Mouse (Mus musculus): ENCODE data around the gene Lhb. TPM values are rescaled to one million over a fixed set of nuclear protein-coding genes. Genes with fewer than 3 reads are reported as not detected.
"Not testable (repeated sequence)": the region's sequence is repeated elsewhere in the genome, so short reads cannot be mapped to it uniquely, and the experiment has no call there.

Lhb gene
- polyA plus RNA-seq, 1 experiment = 0.80 TPM

DNA sequence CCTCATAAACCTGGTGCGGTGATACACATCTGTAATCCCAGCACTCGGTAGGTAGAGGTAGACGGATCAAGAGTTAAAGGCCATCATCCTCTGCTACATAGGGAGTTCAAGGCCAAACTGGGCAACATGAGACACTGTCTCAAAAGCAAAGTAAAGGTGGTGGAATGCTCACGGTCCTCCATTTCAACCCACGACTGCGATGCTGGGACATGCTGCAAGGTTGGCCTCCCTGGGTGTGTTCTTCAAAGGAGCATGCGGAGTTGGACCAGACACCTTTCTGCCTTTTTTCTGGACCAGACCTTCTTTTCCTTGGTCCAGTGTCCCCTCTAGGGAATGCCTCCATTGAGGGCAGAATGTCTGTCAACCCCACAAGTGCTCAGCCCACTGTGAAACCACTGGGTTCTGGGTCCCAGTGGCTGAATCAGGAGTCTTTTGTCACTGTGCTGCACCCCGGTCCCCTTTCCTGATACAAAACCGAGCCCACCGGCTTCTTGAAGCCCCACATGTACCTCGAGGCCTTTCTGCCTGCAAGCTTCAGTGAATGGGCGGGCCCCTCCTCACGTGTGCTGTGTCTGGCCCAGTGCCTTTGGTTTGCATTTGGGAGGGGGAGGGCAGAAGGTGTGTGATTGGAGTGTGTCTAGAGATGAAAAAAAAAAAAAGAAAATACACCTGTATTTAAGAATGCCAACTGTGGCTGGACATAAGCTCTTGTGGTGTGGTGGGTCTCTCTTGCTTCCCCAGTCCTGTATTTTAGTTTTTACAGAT lies 35.5 kb downstream of the Lhb start:
- DNase-seq (ENCODE audit: low read depth) = no peak

DNA sequence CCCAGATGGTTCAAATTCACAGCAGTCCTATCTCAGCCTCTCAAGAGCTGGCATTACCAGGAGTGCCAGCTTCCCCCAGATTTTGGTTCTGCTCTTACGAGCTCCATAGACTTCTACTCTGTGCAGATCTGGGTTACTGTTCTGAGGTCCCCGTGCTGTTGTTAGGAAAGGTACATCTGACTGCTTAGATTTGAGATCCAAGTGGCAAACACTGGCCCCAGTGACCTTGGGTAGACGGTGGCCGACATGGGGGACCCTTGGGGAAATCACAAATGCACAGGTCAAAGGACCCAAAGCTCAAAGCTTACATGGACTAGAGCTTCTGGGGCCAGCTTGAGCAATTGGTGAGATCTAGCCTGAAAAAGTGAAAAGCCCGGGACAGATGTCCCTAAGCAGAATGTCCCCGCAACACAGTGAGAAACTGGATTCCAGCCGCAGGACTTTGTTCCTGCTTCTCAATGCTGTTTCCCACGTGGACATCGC lies 36.1 kb downstream of the Lhb start:
- DNase-seq (ENCODE audit: low read depth) = no peak

DNA sequence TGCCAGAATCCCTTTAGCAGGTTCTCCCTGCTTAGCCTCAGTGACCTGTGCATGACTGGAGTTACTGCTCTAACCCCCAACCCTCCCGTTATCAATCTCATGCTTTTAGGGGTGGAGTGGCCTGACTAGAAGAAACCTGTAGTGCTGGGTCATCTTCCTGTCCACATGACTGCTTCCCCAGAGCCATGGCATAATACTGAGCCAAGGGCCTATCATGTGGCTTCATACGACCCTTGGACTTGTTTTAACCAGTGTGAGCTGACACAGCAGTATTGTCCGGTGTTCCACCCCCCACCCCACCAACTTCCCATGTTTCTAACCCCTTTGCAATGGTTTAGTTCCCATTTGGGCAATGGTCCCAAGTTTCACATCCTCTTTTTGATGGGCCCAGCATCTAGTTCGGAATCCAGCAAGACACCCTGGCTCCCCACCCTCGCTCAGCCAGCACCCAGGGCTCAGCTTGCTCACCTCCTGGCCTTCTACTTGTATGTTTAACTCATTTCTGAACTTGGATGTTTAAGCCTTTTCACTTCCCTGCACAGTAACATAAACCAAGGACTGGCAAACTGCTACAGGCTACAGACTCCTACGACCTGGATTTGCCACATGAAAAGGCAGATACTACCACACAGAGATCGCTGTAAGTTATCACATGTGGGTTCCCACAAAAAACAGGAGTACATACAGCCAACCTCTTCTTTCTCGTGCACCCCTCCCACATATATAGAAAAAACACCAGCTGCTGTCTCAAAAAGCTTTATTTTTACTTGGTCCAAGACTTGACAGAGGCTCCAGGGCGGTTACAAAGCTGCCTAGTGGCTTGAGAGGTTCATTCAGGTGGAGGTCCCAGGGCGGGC lies 36.8 kb downstream of the Lhb start:
- no peak for DNase-seq (ENCODE audit: low read depth)

DNA sequence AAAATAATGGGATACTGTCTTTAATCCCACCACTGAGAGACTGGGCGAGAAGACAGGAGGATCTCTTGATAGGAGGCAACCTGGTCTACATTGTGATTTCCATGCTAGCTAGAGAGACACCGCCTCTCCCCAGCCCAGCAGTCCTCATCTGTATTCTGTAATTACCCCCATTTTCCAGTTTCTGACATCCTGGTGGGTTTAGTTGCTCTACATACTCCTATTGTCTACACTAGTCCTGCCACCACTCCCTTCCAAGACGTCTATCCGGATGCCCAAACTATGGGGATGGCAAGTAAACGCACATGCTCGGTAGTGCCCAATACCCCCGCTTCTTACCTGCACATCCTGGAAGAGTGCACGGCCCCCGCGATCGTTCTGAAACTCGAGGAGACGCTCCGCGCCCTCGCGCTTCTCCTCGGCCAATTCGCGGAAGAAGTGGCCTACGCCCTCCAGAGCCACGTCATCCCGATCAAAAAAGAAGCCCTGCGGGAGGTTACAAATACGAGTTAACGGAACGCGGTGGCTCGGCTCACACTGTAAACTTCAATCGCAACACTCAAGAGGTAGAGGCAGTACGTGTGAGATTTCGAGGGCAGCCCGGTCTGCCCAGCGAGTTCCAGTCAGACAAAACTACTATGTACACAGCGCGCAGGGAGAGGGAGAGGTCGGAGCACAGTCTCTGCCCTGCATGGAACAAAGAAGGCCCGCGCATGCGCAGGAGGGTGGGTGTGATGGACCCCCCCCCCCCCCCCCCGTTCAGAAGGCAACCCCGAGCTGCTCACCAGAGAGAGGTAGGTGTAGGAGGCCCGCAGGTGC lies 38.3 kb downstream of the Lhb start:
- no peak for DNase-seq (ENCODE audit: low read depth)

DNA sequence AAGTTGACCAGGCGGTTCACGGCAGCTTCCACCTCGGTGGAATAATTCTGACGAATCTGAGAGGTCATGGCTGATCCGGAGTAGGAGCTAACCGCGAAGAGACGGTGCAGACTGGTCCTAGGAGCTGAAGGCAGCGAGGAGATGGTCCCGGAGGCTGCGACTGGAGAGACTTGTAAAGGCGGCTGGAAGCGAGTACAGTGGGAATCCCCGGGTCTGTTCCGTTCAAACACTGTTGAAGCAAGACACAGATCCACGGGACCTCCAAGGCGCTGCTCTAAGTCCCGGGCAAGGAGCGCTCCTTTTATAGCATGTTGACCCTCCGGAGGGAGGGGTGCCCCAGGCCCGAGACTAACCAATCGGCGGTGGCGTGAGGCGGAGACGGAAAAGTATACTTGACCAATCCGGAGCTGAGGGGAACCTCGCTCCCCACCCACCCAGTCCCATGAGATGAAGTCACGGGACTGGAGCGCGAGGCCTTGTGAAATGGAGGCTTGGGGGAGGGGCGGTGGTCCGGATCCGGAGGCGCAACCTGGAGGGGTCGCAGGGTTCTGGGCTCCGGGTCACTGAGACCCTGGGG lies 39.0 kb downstream of the Lhb start, which contains the start of gene Ftl1:
Gene Ftl1 (minus strand): TSS at position 321 of the 577 bp plus-strand sequence.
- DNase-seq (ENCODE audit: low read depth) = not testable (repeated sequence)

DNA sequence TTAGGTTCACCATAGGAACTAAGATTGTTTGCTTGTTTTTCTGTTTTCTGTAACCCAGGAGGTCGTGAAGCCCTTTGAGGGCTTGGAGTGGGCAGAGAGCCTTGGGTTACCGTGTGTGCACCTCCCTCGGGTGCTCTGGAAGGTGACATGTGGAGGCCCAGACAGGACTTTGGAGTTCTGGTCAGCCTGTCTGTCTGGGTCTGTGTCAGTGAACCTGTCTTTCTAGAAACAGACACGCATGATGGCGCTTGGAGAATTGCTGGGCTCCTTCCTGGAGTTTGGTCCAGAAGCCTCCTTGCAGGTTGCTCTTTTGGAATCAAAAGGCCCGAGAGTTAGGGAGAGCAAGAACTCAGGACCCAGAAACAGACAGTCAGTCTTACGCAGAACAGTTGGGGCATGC lies 39.8 kb downstream of the Lhb start:
- no peak for DNase-seq (ENCODE audit: low read depth)

DNA sequence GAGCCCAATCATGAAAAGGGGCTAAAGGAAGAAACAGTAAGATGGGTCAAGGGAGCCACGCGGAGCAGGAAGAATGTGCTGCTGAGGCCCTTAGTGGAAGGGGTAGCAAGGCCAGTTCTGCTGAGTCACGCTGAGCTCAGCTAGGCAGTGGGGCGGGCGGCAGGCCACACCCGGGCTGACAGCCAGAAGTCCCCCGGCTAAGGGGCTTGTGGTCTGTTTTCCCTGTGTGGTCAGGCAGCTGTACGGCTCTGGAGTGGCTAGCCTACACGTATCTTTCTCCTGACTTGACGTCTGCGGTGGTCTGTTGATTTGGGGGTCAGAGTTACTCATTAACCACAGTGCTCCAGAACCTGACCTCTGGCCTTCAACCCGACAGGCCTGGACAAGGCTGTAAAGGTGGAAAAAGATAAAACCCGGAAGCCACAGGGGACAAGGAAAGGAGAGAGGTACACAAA lies 40.3 kb downstream of the Lhb start:
- no peak for DNase-seq (ENCODE audit: low read depth)

DNA sequence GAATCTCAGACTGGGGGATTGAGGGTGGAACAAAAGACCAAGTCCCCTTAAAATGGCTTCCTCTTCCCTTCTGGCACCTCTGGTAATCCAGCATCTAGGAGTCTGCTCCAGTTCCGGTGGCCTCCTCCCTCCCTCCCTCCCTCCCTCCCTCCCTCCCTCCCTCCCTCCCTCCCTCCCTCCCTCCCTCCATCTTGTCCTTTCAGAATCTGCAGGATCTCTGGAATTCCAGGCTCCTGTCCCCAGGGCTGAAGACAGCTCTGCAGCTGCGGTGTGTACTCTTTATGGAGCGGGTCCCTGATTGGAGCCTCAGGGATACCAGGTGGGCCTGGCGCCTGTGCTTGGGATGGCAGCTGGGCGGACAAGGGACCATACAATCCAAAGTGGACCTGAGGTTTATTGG lies 40.7 kb downstream of the Lhb start:
- no peak for DNase-seq (ENCODE audit: low read depth)

DNA sequence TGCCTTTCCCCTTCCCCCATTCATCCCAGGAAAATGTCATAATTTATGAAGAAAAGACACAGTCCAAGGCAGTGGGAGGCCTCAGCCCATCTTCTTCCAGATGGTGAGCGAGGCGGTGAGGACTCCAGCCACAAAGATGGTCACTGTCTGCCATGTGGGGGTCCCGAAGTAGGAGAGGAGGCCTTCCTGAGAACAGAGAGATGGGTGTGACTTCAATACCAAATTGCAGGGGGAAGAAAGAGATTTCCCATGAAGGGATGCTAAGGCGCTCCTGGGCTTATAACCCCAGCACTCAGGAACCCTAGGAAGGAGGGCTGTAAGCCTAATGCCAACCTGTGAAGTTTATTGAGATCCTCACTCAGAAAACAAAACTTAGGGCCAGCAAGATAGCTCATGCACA lies 41.2 kb downstream of the Lhb start:
- no peak for DNase-seq (ENCODE audit: low read depth)

DNA sequence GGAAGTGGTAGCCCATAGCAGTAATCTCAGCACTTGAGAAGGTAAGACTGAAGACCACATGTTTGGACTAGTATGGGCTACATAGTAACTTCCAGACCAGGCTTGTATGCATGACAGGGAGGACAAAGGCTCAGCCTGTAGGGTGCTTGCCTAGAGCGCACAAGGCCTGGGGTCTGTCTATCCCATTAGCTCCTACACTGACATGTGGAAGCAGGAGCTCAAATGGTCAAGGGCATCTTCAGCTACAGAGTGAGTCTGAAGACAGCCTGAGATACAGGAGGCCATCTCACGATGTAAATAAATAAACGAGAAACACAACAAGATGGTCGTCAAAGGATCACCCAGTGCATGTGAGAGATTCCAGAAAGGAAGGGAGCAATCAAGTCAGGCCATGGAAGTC lies 41.7 kb downstream of the Lhb start:
- no peak for DNase-seq (ENCODE audit: low read depth)

DNA sequence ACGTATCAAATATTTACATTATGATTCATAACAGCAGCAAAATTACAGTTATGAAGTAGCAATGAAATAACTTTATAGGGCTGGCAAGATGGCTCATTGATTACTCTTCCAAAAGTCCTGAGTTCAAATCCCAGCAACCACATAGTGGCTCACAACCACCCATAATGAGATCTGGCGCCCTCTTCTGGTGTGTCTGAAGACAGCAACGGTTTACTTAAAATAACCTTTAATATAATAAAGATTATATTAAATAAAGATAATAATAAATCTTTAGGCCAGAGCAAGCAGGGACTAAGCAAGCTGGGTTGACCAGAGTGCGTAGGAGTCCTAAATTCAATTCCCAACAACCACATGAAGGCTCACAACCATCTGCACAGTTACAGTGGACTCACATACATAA lies 42.2 kb downstream of the Lhb start:
- not testable (repeated sequence) for DNase-seq (ENCODE audit: low read depth)

DNA sequence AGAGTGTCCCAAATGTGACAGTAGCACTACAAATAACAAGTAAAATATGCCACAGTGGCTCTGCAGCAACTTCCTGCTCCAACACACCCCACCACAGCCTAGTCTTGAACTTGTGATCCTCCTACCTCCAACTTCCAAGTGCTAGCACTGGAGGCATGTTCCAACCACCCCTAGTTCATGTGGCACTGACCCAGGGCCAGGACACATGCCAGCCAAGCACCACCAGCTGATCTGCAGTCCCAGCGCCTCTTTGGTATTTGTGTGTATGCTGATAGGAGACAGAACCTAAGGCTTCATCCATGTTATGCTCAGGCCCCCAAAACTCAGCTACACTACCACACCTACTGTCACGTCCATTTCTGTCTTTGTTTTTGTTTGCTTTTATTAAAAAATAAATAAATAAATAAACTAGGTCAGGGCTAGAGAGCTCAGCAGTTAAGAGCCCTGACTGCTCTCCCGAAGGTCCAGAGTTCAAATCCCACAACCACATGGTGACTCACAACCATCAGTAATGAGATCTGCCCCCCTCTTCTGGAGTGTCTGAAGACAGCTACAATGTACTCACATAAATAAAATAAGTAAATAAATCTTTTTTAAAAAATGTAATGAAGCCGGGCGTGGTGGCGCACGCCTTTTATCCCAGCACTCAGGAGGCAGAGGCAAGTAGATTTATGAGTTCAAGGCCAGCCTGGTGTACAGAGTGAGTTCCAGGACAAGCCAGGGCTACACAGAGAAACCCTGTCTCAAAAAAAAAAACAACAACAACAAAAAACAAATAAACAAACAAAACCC lies 43.6 kb downstream of the Lhb start:
- DNase-seq (ENCODE audit: low read depth) = no peak

DNA sequence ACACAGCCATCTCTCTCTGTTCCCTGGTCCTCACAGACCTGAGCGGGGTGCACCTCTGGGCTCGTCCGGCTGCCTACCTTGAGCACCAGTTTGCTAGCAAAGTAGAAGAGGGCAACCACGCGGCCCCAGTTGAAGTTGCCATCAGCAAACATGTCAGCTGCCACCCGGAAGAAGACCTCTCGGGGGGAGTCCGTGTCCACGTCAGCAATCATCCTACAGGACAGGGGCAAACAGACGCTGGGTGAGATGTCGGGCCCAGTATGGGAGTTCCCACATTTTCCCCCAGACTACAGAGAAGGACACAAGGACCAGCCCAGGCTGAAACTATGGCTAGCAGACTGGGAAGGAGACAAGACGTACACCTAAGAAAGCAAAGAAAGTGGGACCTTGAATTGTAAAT lies 44.5 kb downstream of the Lhb start:
- no peak for DNase-seq (ENCODE audit: low read depth)

DNA sequence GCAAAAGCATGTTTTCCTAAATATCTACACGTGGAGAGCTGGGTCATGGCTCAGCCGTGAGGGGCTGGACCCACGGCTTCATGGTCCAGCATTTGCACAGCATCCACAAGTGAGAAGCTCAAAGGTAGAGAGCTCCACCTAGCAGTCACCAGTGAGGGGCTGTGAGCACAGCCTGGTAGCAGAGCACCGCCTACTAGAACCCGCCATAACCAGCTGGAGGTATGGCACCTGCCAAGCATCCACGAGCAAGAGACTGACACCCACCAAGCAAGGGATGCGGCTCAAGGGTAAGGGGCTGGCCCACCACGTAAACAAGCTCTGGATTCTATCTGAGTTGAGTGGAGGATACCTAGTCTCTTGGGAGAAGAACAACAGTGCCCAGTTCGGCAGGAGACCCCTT lies 44.9 kb downstream of the Lhb start:
- DNase-seq (ENCODE audit: low read depth) = no peak

DNA sequence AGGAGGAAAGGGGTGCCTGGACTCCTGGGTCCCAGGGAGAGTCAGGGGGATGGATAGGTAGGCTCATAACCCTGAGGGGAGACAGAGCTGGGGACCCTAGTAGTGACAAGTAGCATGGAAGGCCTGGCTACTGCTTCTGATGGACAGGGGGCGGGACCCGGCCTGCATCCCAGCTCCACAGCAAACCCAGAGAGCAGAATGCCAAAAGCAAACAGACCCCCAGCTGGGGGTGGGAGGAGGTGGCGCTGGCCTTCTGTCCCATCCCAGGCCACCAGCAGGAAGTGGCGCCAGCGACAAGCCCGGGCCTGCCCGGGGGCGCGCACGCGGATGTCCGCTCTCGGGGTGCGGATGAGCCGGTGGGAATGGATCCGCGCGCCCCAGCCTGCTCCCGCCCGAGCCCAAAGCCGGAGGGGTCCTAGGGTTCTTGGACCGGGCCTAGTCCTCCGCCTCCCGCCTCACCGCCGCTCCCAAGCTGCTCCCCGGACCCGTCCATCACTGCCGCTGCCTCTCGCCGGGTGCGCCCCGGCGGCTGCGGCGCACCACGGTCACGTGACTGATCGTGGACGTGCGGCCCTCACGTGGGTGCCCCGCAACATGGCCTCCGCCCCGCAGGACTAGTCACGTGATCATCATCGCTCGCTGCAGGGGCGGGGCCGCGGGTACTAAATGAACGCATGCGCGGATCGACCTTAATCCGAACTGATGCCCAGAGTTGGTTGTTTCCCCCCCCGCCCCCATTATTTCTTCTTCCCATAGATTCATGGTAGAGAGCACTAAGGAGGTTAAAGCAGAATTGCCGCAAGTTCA lies 45.9 kb downstream of the Lhb start, which contains the start of gene Bax:
Gene Bax (minus strand): TSS at position 616 of the 807 bp plus-strand sequence.
- DNase-seq (ENCODE audit: low read depth) = no peak

DNA sequence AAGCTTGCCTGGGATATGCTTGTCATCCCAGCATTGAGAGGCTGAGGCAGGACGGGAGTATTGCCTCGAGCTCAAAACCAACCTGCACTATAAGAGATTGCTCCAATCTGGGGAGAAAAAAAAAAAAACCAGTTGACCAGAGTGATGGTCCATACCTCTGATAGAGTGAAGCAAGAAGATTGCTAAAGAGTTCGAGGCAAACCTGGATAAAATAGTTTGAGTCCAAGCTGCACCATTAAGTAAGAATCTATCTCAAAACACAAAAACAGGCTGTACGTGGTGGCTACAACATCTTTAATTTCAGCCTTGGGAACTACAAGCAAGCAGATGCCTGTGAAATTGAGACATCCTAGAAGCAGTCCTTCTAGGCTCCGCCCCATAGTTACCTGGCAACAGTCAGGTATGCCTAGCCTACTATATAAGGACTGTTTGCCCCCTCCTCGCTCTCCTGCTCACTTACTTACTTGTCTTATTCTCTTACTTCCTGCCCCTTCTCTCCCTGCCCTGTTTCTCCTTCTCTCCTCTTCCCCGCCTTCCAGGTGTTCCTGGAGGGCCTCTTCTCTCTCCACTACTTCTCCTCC lies 46.6 kb downstream of the Lhb start:
- DNase-seq (ENCODE audit: low read depth) = no peak

DNA sequence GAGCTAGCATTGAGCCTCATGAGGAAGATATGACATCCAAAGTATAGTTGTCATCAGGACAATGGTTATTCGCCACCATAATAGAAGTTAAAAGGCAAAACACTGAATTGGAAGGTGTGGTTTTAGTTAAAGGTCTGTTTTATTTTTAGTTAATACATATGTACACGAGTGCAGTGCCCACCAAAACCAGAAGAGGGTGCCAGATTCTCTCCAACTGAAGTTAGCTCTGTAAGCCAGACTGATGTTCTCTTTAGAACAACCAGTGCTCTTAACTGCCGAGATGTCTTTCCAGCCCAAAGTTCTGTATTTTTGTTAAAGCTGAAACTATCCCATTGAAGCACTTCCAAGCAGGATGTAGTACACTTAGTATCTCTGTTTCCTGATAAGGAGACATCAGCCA lies 50.2 kb downstream of the Lhb start:
- DNase-seq (ENCODE audit: low read depth) = no peak
